Mouse (Mus musculus): Measurements from ENCODE around the gene Szt2. TPM values are rescaled to one million over a fixed set of nuclear protein-coding genes. Genes with fewer than 3 reads are reported as not detected.

Gene Szt2
- 10 to 100 TPM; 40.3 to 43.4 TPM for total RNA-seq (2021)
- long read RNA-seq, experiment 1, partial matches to known transcripts: 7 of 7 reads
- long read RNA-seq, experiment 1, other reads (novel, unspliced or antisense): 0 of 7 reads
- long read RNA-seq, experiment 2, partial matches to known transcripts: 10 of 14 reads
- long read RNA-seq, experiment 2, other reads (novel, unspliced or antisense): 4 of 14 reads

DNA sequence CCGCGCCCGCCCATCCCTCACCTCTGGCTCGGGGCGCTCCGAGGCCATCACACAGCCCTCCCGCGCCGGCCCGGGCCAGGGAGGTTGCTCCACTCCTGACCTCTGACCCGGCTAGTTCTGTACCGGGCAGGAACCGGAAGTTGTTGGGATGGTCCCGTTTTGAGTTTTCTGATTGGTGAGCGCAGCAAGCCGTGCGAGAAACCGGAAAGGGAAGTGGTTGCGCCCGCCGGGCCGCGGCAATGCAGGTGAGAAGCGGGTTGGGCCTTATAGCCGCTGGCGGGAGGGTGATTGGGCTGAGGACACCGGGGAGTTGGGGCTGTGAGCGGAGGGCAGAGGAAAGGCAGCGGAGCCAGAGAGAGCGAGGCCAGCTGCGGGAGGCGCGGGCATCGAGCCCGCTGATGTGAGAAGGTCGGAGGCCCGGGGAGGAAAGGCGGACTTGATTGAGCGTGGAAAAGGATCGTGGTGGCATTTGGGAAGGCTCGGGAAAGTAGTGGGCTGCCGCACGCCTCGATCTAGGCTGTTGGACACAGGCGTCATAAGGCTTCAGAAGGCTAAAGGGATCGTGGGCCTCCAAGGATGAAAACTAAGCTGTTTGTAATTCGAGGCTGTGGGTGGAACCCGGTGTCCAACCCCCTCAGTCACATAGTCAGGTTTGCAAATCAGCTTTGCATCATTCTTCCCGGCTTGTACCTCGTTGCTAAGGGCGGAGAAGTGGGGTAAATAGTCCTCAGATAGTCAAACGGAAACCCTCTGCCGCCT, at the start of gene Szt2, which contains the start of gene Med8:
Gene Szt2, minus strand, starts transcription at position 132 of the 759 bp plus-strand sequence.
Gene Med8, plus strand, starts transcription at position 196 of the 759 bp plus-strand sequence.
- intact Hi-C loops (cut with DNase I): loop anchor here (1.0 to 5.0 kb wide), 2 partner anchors 157 to 213 kb away; partner anchors contain the start of genes Cfap57 and Ebna1bp2
- Histone ChIP-seq H3K27ac (peak within 1 kb of the TSS; percentile 85), H3K4me3 (peak within 1 kb of the TSS; percentile 71)
- TF ChIP-seq CTCF (IDR thresholded peaks at IDR 0.05): no peak
- DNase-seq (ENCODE audit: extremely low spot score in 1 of 2, low spot score in 2 of 2): peak; percentile 88

DNA sequence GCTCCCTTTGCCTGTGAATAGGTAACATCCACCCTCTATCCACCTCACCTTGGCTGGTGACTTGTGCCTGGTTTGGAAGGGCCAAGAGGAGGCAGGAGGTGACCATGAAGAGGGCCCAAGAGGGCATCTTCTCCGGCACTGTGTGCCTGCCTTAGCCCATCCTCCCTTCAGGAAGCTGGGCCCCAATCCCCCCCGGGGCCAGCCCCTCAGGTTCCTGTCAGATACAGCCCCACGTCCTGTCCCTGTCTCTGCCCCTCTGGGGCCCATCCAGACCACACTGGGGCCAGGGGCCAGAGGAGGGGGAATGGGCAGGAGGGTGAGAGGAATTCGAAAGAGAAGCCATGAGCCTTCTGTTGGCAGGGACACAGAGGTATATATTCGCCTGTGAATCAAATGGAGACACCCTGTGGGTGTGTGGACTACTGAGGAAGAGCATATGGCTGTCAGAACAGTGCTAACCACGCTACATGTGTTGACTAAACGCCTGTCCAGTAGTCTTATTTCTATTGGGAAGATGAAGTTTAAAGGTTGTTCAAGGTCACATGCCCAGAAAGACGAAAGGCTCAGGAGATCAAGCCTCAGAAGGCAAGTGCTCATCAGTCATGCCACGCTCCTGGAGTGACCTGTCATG, 48.4 kb upstream of the Szt2 start, which contains the start of gene Mpl:
Gene Mpl, minus strand, starts transcription at position 169 of the 631 bp plus-strand sequence.
- DNase-seq (ENCODE audit: extremely low spot score in 1 of 2, low spot score in 2 of 2): no peak
- no peak within 1 kb of the TSS for H3K27ac ChIP-seq
- no peak within 1 kb of the TSS for H3K4me3 ChIP-seq
- intact Hi-C loops (cut with DNase I): no loop called here
- no peak for TF ChIP-seq CTCF (IDR thresholded peaks at IDR 0.05)

GRCm38 (mm10) chr4:118446415-118447153, 37.5 kb upstream of the Szt2 start:
- TF ChIP-seq CTCF (IDR thresholded peaks at IDR 0.05): no peak; the same call in none of the 2 replicates
- peak overlapping the region; percentile 41 for H3K4me3 ChIP-seq
- no peak for DNase-seq (ENCODE audit: extremely low spot score in 1 of 2, low spot score in 2 of 2)
- H3K27ac ChIP-seq: peak overlapping the region; percentile 67
- intact Hi-C loops (cut with DNase I): loop anchor here (5.0 kb wide), 2 partner anchors 96 to 131 kb away; partner anchors contain the start of gene Tmem125

DNA sequence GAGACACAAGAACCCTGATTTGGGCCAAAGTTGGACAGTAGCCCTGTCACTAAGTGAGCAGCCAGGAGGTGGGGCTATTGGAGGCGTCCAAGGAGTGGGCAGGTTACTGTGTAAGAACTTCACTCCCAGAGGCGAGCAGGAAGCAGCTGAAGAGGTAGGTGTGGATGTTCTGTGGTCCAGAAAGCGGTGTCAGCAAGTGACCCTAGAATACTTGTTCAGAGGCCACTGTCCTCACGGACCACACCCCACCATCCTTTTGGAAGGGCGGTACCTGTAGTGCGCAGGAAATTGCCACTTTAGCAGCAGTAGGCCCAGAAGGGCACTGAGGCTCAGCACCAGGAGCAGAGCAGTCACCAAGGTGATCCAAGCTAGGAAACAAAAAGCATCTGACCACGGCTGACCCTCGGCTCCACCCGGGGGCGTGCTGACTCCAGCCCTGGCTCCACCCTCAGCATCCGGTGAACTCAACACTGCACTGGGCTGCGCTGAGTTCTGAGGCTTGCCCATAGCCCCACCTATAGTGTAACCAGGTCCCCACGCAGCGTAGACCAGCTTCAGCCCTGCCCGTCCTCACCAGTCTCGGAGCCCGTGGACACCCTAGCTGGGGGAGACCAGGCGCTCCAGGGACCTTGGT, 36.8 kb upstream of the Szt2 start:
- DNase-seq (ENCODE audit: extremely low spot score in 1 of 2, low spot score in 2 of 2): no peak
- intact Hi-C loops (cut with DNase I): loop anchor here (5.0 kb wide), 2 partner anchors 96 to 131 kb away; partner anchors contain the start of gene Tmem125
- TF ChIP-seq CTCF (IDR thresholded peaks at IDR 0.05): no peak; the same call in 1 of the 2 replicates
- Histone ChIP-seq H3K4me3 (peak overlapping the region; percentile 41), H3K27ac (peak overlapping the region; percentile 67)

- no peak overlapping the region for H3K27ac ChIP-seq
- intact Hi-C loops (cut with DNase I): loop anchor here (5.0 kb wide), 2 partner anchors 97 to 132 kb away; partner anchors contain the start of gene Tmem125
- TF ChIP-seq CTCF (IDR thresholded peaks at IDR 0.05): no peak
- no peak overlapping the region for H3K4me3 ChIP-seq
- DNase-seq (ENCODE audit: extremely low spot score in 1 of 2, low spot score in 2 of 2): no peak
These were observed 36.0 kb upstream of the Szt2 start for GRCm38 (mm10) chr4:118445088-118445487.

DNA sequence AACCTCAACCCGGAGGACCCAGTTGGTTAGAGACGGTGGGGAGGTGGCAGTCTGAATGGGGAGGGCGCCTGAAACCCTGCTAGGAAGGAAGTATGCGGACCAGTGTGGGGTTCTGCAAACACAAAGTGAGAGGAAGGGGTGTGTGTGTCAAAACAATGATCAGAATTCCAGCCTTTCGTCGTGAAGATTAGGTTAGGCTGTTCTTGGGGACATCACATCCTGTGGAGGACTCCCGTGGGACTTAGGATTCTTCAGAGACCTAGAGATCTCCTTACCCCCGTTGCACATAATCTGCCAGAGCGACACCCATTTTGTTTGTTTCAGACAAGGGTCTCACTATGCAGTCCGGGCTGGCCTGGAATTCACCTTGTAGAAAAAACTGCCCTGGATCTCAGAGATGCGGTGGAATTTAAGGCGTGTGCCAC, 28.8 kb upstream of the Szt2 start:
- Histone ChIP-seq H3K27ac (no peak overlapping the region; the same call in 1 of the 2 replicates), H3K4me3 (peak overlapping the region; percentile 49)
- TF ChIP-seq CTCF (IDR thresholded peaks at IDR 0.05): no peak
- intact Hi-C loops (cut with DNase I): no loop called here
- DNase-seq (ENCODE audit: extremely low spot score in 1 of 2, low spot score in 2 of 2): no peak

DNA sequence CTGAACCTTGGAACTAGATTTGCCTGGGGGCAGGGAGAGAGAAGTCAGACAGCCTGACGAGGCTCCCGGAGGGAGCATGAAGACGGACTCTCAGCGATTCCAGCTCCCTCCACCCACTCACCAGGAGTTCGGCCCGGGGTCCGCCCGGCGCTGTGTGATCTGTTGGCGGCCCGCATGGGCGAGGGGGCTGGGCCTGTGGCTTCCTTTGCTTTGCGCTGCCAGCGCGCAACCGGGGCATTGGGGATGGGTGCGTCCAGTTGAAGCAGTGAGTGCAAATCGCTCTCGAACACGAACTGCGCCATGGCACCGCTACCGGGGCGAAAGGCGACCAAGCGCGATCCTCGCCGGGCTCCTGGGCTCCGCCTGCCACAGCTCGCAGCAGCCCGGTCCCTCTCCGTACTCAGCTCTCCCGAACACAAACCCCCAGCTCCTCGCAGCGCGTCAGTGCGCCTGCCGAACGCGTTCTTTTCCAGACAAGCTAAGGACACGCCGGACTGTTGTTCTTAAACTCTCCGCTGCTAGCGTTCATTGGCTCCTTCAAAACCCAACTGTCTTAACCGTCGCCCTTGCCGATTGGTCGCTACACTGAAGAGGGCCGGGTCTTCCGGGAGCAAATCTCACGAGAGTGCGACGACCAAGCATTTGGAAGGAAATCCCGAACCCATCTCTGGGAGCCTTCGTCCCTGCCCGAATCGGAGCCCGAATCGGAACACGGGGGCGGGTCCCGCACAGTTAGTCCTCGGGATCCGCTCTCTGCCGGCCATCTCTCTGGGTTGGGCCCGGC, 27.9 kb upstream of the Szt2 start, which contains the start of gene Cdc20:
Gene Cdc20, minus strand, starts transcription at position 533 of the 784 bp plus-strand sequence.
- peak; percentile 71 to 85 for DNase-seq (ENCODE audit: extremely low spot score in 1 of 2, low spot score in 2 of 2)
- peak within 1 kb of the TSS; percentile 49 for H3K4me3 ChIP-seq
- TF ChIP-seq CTCF (IDR thresholded peaks at IDR 0.05): no peak; the same call in 1 of the 2 replicates
- H3K27ac ChIP-seq: no peak within 1 kb of the TSS; the same call in 1 of the 2 replicates
- intact Hi-C loops (cut with DNase I): no loop called here

DNA sequence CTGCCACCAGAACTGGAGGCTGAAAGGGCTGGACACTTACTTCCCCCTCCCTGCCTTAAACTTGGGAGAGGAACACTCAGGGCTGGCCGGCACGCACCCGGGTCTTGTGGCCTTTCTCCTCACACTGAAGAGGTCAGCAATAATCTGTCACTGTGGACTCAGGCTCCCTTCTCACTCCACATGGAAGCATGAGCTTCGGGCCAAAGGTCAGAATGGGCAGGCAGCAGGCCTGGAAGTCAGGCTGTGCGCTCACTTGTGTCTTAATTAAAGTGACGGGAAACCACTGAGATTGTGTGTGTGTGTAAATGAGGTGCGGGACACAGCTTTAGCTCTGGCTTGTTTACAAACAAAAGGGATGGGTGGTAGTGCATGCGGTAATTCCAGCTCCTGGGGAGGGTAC, 23.3 kb upstream of the Szt2 start:
- TF ChIP-seq CTCF (IDR thresholded peaks at IDR 0.05): no peak
- H3K4me3 ChIP-seq: no peak overlapping the region
- intact Hi-C loops (cut with DNase I): no loop called here

GRCm38 (mm10) chr4:118429215-118429895, 20.3 kb upstream of the Szt2 start:
- Histone ChIP-seq H3K4me3 (no peak overlapping the region; the same call in 1 of the 2 replicates), H3K27ac (no peak overlapping the region)
- intact Hi-C loops (cut with DNase I): no loop called here
- no peak for TF ChIP-seq CTCF (IDR thresholded peaks at IDR 0.05)
- no peak for DNase-seq (ENCODE audit: extremely low spot score in 1 of 2, low spot score in 2 of 2)

More for the DNA sequence above, 23.3 kb upstream of the Szt2 start:
- DNase-seq (ENCODE audit: extremely low spot score in 1 of 2, low spot score in 2 of 2): no peak
- no peak overlapping the region for H3K27ac ChIP-seq

Data from left cerebral cortex, adult 2 months (tissue).